Mouse (Mus musculus): ENCODE measurements at regions not wholly inside any gene's neighbourhood (a gene's known extent, or its start where the extent isn't known, plus 50 kb on each side); places are given as distances from the start of the nearest gene placed in this dataset.

GRCm38 (mm10) chr8:79554311-79554710, 85.1 kb upstream of the Otud4 start:
- no peak for TF ChIP-seq POLR2A (IDR thresholded peaks at IDR 0.05; ENCODE audit: borderline replicate concordance, extremely low read depth, low read depth, low read length)
- no peak for TF ChIP-seq CTCF (IDR thresholded peaks at IDR 0.05; ENCODE audit: insufficient read depth, low read length)

Data from lung, adult 2 months (tissue).